Mouse (Mus musculus) ES-E14 (cell line): ENCODE measurements at regions not wholly inside any gene's neighbourhood (a gene's known extent, or its start where the extent isn't known, plus 50 kb on each side); places are given as distances from the start of the nearest gene placed in this dataset.

Source experiments
- HCFC1 ChIP-seq: IDR thresholded peaks from 2 replicates; pipeline ENCODE4 v1.6.1; 2012; ENCODE audit warnings: low read length, inconsistent platforms, borderline replicate concordance; ENCODE audit not compliant: insufficient read depth
- MAFK ChIP-seq: IDR thresholded peaks from 2 replicates; pipeline ENCODE4 v1.6.1; 2014; ENCODE audit warnings: mild to moderate bottlenecking, low read depth, low read length, inconsistent platforms; ENCODE audit not compliant: insufficient read depth
- ZC3H11A ChIP-seq: IDR thresholded peaks from 2 replicates; pipeline ENCODE4 v1.6.1; 2012; ENCODE audit warnings: low read depth, mild to moderate bottlenecking, inconsistent platforms, low read length, borderline replicate concordance
- ZNF384 ChIP-seq: IDR thresholded peaks from 2 replicates; pipeline ENCODE4 v1.6.1; 2012; ENCODE audit warnings: low read depth, low read length, inconsistent platforms

DNA sequence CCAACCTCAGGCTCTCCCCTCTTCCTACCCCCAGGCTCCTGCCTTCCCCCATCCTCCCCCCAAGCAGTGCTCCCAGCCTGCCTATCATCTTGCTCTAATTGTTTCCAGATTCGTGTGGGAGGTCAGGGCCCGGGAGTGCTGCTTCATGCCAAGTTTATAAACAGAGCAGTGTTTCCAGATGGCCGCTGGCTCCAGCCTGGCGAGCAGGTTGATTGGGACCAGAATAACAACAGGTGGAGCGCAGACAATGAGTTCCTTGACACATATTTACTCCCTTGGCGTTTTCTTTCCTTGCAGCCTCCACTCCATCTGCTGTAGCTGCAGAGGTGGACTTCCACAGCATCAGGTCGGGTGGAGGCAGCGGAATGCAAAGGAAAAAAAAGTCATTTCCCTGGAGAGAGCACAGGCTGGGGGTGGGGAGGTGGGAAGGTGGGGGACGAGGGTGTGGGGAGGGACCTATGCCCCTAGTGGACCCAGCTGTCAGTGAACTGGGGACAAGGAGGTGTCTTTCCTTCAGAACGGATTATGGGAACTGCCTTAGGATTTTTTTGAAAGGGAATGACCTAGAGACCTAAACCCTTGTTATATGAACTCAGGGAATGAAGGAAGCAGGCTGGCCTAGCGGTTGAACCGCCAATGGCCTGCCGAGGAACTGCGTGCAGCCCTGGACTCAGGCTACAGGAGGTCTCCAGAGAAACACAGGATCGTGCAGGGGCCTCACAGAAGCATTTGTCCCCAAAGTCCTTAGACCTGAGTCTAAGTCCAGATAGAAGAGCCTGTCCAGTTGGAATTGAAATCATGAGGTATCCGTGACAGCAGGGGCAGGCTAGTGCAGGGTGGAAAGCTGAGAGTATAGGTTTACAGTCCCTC is 146.8 kb downstream of the Efcab1 start:
- TF ChIP-seq HCFC1, result no peak
- TF ChIP-seq ZC3H11A, result no peak
- TF ChIP-seq MAFK, result no peak
- TF ChIP-seq ZNF384, result no peak
